Mouse (Mus musculus): ENCODE data around the gene Smoc2. TPM values are rescaled to one million over a fixed set of nuclear protein-coding genes. Genes with fewer than 3 reads are reported as not detected.

The Smoc2 gene
- polyA plus RNA-seq, 1 experiment = 11.0 TPM

GRCm38 (mm10) chr17:14387261-14387660 is 108.0 kb downstream of the Smoc2 start:
- no peak overlapping the region for H3K4me3 ChIP-seq (ENCODE audit: insufficient read depth, low read length)
- H3K27ac ChIP-seq (ENCODE audit: insufficient read depth, low read length) = no peak overlapping the region
- no peaks in the 10 kb centered on the region for H3K4me1 ChIP-seq (ENCODE audit: control insufficient read depth, insufficient read depth, low read length)
- TF ChIP-seq POLR2A (IDR thresholded peaks at IDR 0.05; ENCODE audit: extremely low read depth, insufficient read depth, low read length) (no peak), CTCF (IDR thresholded peaks at IDR 0.05; ENCODE audit: extremely low read depth, insufficient read depth, low read length) (no peak)

- TF ChIP-seq CTCF (IDR thresholded peaks at IDR 0.05; ENCODE audit: extremely low read depth, insufficient read depth, low read length) (no peak), POLR2A (IDR thresholded peaks at IDR 0.05; ENCODE audit: extremely low read depth, insufficient read depth, low read length) (no peak)
- Histone ChIP-seq H3K4me1 (ENCODE audit: control insufficient read depth, insufficient read depth, low read length) (no peaks in the 10 kb centered on the region), H3K27ac (ENCODE audit: insufficient read depth, low read length) (no peak overlapping the region), H3K4me3 (ENCODE audit: insufficient read depth, low read length) (no peak overlapping the region)
Observed at GRCm38 (mm10) chr17:14392443-14392842, 113.1 kb downstream of the Smoc2 start.

GRCm38 (mm10) chr17:14394861-14395260 is 115.6 kb downstream of the Smoc2 start:
- no peaks in the 10 kb centered on the region for H3K4me1 ChIP-seq (ENCODE audit: control insufficient read depth, insufficient read depth, low read length)
- no peak overlapping the region for H3K27ac ChIP-seq (ENCODE audit: insufficient read depth, low read length)
- no peak overlapping the region for H3K4me3 ChIP-seq (ENCODE audit: insufficient read depth, low read length)
- TF ChIP-seq CTCF (IDR thresholded peaks at IDR 0.05; ENCODE audit: extremely low read depth, insufficient read depth, low read length) = no peak
- TF ChIP-seq POLR2A (IDR thresholded peaks at IDR 0.05; ENCODE audit: extremely low read depth, insufficient read depth, low read length) = no peak

GRCm38 (mm10) chr17:14397456-14397855 is 118.2 kb downstream of the Smoc2 start:
- Histone ChIP-seq H3K4me1 (ENCODE audit: control insufficient read depth, insufficient read depth, low read length) (no peaks in the 10 kb centered on the region), H3K4me3 (ENCODE audit: insufficient read depth, low read length) (no peak overlapping the region), H3K27ac (ENCODE audit: insufficient read depth, low read length) (no peak overlapping the region)
- no peak for TF ChIP-seq POLR2A (IDR thresholded peaks at IDR 0.05; ENCODE audit: extremely low read depth, insufficient read depth, low read length)
- no peak for TF ChIP-seq CTCF (IDR thresholded peaks at IDR 0.05; ENCODE audit: extremely low read depth, insufficient read depth, low read length)

GRCm38 (mm10) chr17:14398650-14399424 is 119.5 kb downstream of the Smoc2 start:
- H3K4me1 ChIP-seq (ENCODE audit: control insufficient read depth, insufficient read depth, low read length) = no peaks in the 10 kb centered on the region
- no peak overlapping the region for H3K4me3 ChIP-seq (ENCODE audit: insufficient read depth, low read length)
- H3K27ac ChIP-seq (ENCODE audit: insufficient read depth, low read length) = no peak overlapping the region
- no peak for TF ChIP-seq CTCF (IDR thresholded peaks at IDR 0.05; ENCODE audit: extremely low read depth, insufficient read depth, low read length)
- no peak for TF ChIP-seq POLR2A (IDR thresholded peaks at IDR 0.05; ENCODE audit: extremely low read depth, insufficient read depth, low read length)

GRCm38 (mm10) chr17:14400960-14401359 is 121.7 kb downstream of the Smoc2 start:
- H3K4me3 ChIP-seq (ENCODE audit: insufficient read depth, low read length) = no peak overlapping the region
- H3K4me1 ChIP-seq (ENCODE audit: control insufficient read depth, insufficient read depth, low read length) = no peaks in the 10 kb centered on the region
- no peak for TF ChIP-seq CTCF (IDR thresholded peaks at IDR 0.05; ENCODE audit: extremely low read depth, insufficient read depth, low read length)
- TF ChIP-seq POLR2A (IDR thresholded peaks at IDR 0.05; ENCODE audit: extremely low read depth, insufficient read depth, low read length) = no peak
- H3K27ac ChIP-seq (ENCODE audit: insufficient read depth, low read length) = no peak overlapping the region

GRCm38 (mm10) chr17:14407874-14408273 is 128.6 kb downstream of the Smoc2 start:
- no peak overlapping the region for H3K27ac ChIP-seq (ENCODE audit: insufficient read depth, low read length)
- H3K4me1 ChIP-seq (ENCODE audit: control insufficient read depth, insufficient read depth, low read length) = no peaks in the 10 kb centered on the region
- no peak for TF ChIP-seq CTCF (IDR thresholded peaks at IDR 0.05; ENCODE audit: extremely low read depth, insufficient read depth, low read length)
- TF ChIP-seq POLR2A (IDR thresholded peaks at IDR 0.05; ENCODE audit: extremely low read depth, insufficient read depth, low read length) = no peak
- no peak overlapping the region for H3K4me3 ChIP-seq (ENCODE audit: insufficient read depth, low read length)

- Histone ChIP-seq H3K4me1 (ENCODE audit: control insufficient read depth, insufficient read depth, low read length) (no peaks in the 10 kb centered on the region), H3K27ac (ENCODE audit: insufficient read depth, low read length) (no peak overlapping the region), H3K4me3 (ENCODE audit: insufficient read depth, low read length) (no peak overlapping the region)
- TF ChIP-seq POLR2A (IDR thresholded peaks at IDR 0.05; ENCODE audit: extremely low read depth, insufficient read depth, low read length) (no peak), CTCF (IDR thresholded peaks at IDR 0.05; ENCODE audit: extremely low read depth, insufficient read depth, low read length) (no peak)
Observed at GRCm38 (mm10) chr17:14412460-14412859, 133.2 kb downstream of the Smoc2 start.

- Histone ChIP-seq H3K4me3 (ENCODE audit: insufficient read depth, low read length) (no peak overlapping the region), H3K27ac (ENCODE audit: insufficient read depth, low read length) (no peak overlapping the region), H3K4me1 (ENCODE audit: control insufficient read depth, insufficient read depth, low read length) (no peaks in the 10 kb centered on the region)
- TF ChIP-seq CTCF (IDR thresholded peaks at IDR 0.05; ENCODE audit: extremely low read depth, insufficient read depth, low read length) (no peak), POLR2A (IDR thresholded peaks at IDR 0.05; ENCODE audit: extremely low read depth, insufficient read depth, low read length) (no peak)
Observed at GRCm38 (mm10) chr17:14414511-14414910, 135.2 kb downstream of the Smoc2 start.

- H3K27ac ChIP-seq (ENCODE audit: insufficient read depth, low read length) = no peak overlapping the region
- H3K4me3 ChIP-seq (ENCODE audit: insufficient read depth, low read length) = no peak overlapping the region
- peaks cover 2% of the 10 kb centered on the region; the same call in 1 of the 2 replicates for H3K4me1 ChIP-seq (ENCODE audit: control insufficient read depth, insufficient read depth, low read length)
- TF ChIP-seq CTCF (IDR thresholded peaks at IDR 0.05; ENCODE audit: extremely low read depth, insufficient read depth, low read length) (no peak), POLR2A (IDR thresholded peaks at IDR 0.05; ENCODE audit: extremely low read depth, insufficient read depth, low read length) (no peak)
Observed at GRCm38 (mm10) chr17:14420460-14421046, 141.2 kb downstream of the Smoc2 start.
